Mouse (Mus musculus) ES-E14 (cell line): ENCODE results near the gene Srbd1.

Experiments used
- CHD2 ChIP-seq: IDR thresholded peaks from 2 replicates; pipeline ENCODE4 v1.6.1; 2014; ENCODE audit warnings: mild to moderate bottlenecking, low read depth, low read length, inconsistent platforms
- HCFC1 ChIP-seq: IDR thresholded peaks from 2 replicates; pipeline ENCODE4 v1.6.1; 2012; ENCODE audit warnings: low read length, inconsistent platforms, borderline replicate concordance; ENCODE audit not compliant: insufficient read depth
- MAFK ChIP-seq: IDR thresholded peaks from 2 replicates; pipeline ENCODE4 v1.6.1; 2014; ENCODE audit warnings: mild to moderate bottlenecking, low read depth, low read length, inconsistent platforms; ENCODE audit not compliant: insufficient read depth
- ZC3H11A ChIP-seq: IDR thresholded peaks from 2 replicates; pipeline ENCODE4 v1.6.1; 2012; ENCODE audit warnings: low read depth, mild to moderate bottlenecking, inconsistent platforms, low read length, borderline replicate concordance
- ZNF384 ChIP-seq: IDR thresholded peaks from 2 replicates; pipeline ENCODE4 v1.6.1; 2012; ENCODE audit warnings: low read depth, low read length, inconsistent platforms

DNA sequence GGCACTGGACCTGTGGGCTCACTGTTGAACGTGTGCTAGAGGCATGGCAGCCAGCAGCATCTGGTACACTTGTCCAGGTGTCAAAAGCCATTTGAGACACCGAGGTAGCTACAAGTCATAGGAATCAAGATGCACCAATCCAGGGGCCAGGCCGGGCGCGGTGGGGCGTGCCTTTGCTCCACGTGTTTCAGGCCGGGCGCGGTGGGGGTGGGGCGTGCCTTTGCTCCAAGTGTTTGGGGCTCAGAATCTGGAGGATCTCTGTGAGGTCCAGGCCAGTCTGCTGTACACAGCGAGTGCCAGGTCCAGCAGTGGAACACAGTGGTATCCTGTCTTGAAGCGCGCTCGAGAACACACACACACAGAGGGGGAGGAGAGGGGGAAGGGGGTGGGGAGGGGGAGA, 17.7 kb upstream of the Srbd1 start:
- TF ChIP-seq ZC3H11A (no peak), HCFC1 (no peak), ZNF384 (no peak), MAFK (no peak), CHD2 (no peak)
